Mouse (Mus musculus) regulatory T cell (primary cell): Measurements from ENCODE around the gene Cd81.

Experiments
- in situ Hi-C: fragments of 300-600 bp; cut with MboI, MseI; formaldehyde crosslinking; loops from one replicate; pipeline ENCODE4 v1.15.1; 2025; ENCODE audit warnings: high pct_unique_total_duplicates

Cd81 gene

GRCm38 (mm10) chr7:143069751-143070400 is 17.3 kb downstream of the Cd81 start:
- in situ Hi-C loops: no loop called here

- in situ Hi-C loops: no loop called here
These were observed 18.0 kb downstream of the Cd81 start for GRCm38 (mm10) chr7:143070506-143071070.

- in situ Hi-C loops: no loop called here
These were observed 20.1 kb downstream of the Cd81 start for GRCm38 (mm10) chr7:143072605-143073004.

- in situ Hi-C loops: no loop called here
These were observed 20.5 kb downstream of the Cd81 start for GRCm38 (mm10) chr7:143073086-143073485.

- in situ Hi-C loops: no loop called here
These were observed 22.9 kb downstream of the Cd81 start for GRCm38 (mm10) chr7:143075394-143075793.

GRCm38 (mm10) chr7:143077351-143077750 is 24.8 kb downstream of the Cd81 start:
- in situ Hi-C loops: no loop called here

GRCm38 (mm10) chr7:143082024-143082423 is 29.5 kb downstream of the Cd81 start:
- in situ Hi-C loops: no loop called here

GRCm38 (mm10) chr7:143083708-143084107 is 31.2 kb downstream of the Cd81 start:
- in situ Hi-C loops: no loop called here

- in situ Hi-C loops: no loop called here
These were observed 33.8 kb downstream of the Cd81 start for GRCm38 (mm10) chr7:143086366-143086765.

- in situ Hi-C loops: no loop called here
These were observed 34.6 kb downstream of the Cd81 start for GRCm38 (mm10) chr7:143087070-143087579.

- in situ Hi-C loops: no loop called here
These were observed 41.3 kb downstream of the Cd81 start for GRCm38 (mm10) chr7:143093847-143094246.

- in situ Hi-C loops: no loop called here
These were observed 42.3 kb downstream of the Cd81 start, which contains the start of gene Trpm5 for GRCm38 (mm10) chr7:143094592-143095553. Gene Trpm5 (minus strand): TSS chr7:143094642.

GRCm38 (mm10) chr7:143095554-143095907 is 43.0 kb downstream of the Cd81 start:
- in situ Hi-C loops: no loop called here

GRCm38 (mm10) chr7:143100759-143101158 is 48.2 kb downstream of the Cd81 start:
- in situ Hi-C loops: no loop called here

- in situ Hi-C loops: no loop called here
These were observed 52.8 kb downstream of the Cd81 start for GRCm38 (mm10) chr7:143105258-143105897.

- in situ Hi-C loops: no loop called here
These were observed 53.5 kb downstream of the Cd81 start, which contains the start of gene Kcnq1 for GRCm38 (mm10) chr7:143106062-143106461. Gene Kcnq1 (plus strand): TSS chr7:143106362.

- in situ Hi-C loops: no loop called here
These were observed 54.3 kb downstream of the Cd81 start for GRCm38 (mm10) chr7:143106672-143107465.

- in situ Hi-C loops: no loop called here
These were observed 55.7 kb downstream of the Cd81 start for GRCm38 (mm10) chr7:143108200-143108599.

GRCm38 (mm10) chr7:143108996-143109660 is 56.6 kb downstream of the Cd81 start:
- in situ Hi-C loops: no loop called here

GRCm38 (mm10) chr7:143109696-143110095 is 57.2 kb downstream of the Cd81 start:
- in situ Hi-C loops: no loop called here
